Mouse (Mus musculus) megakaryocyte, embryonic 14.5 days (primary cell): ENCODE data around the gene Capg. TPM values are rescaled to one million over a fixed set of nuclear protein-coding genes. Genes with fewer than 3 reads are reported as not detected.

Experiments
- H3K27me3 ChIP-seq: replicated peaks from 2 replicates; pipeline ENCODE3; 2012; ENCODE audit warnings: inconsistent platforms
- H3K36me3 ChIP-seq: replicated peaks from 2 replicates; pipeline ENCODE3; 2012; ENCODE audit warnings: low read length, inconsistent platforms, mixed read lengths
- H3K4me1 ChIP-seq: 2 replicates; pipeline ENCODE4 v1.6.1; 2012; ENCODE audit warnings: inconsistent platforms
- H3K4me3 ChIP-seq: replicated peaks from 2 replicates; pipeline ENCODE3; 2012; ENCODE audit warnings: moderate library complexity, mild to moderate bottlenecking, inconsistent platforms
- H3K9me3 ChIP-seq: 2 replicates; pipeline ENCODE4 v1.6.1; 2012; ENCODE audit warnings: inconsistent platforms
- FLI1 ChIP-seq: IDR thresholded peaks from 2 replicates; pipeline ENCODE4 v1.6.1; 2012; ENCODE audit warnings: low read length, inconsistent platforms, mixed read lengths
- GATA1 ChIP-seq: IDR thresholded peaks from 3 replicates; pipeline ENCODE4 v1.6.1; 2012; ENCODE audit warnings: mixed read lengths, low read length, inconsistent platforms, borderline replicate concordance
- polyA plus RNA-seq: library from polyadenylated mRNA; stranded (reverse); fragments of >175 nt; gene quantifications from 2 replicates; pipeline ENCODE4 v1.2.3, GENCODE M21; 2012; ENCODE audit warnings: low replicate concordance; ENCODE audit not compliant: insufficient read depth

Gene Capg
- polyA plus RNA-seq, 1 experiment = 140 TPM

DNA sequence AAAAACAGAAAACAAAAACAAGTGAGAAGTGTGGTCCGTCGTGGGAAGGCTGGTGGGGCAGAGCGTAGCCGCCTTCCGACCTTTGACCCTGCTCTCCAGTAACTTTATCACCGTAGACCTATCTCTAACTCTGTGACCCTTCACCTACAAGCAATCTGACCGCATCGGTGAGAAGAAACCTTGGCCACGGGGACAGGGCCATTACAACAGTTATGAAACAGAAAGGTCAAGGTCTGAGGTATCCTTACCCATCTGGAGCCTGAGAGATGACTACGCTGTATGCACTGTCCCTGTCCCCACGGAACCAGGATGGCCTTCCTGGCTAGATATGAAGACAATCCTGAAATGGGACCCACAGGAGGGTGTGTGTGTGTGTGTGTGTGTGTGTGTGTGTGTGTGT lies 40.0 kb downstream of the Capg start:
- TF ChIP-seq GATA1 (no peak), FLI1 (no peak)
- Histone ChIP-seq H3K4me3 (no peak overlapping the region), H3K27me3 (peaks cover 4% of the 10 kb centered on the region), H3K4me1 (peaks cover 16% of the 10 kb centered on the region), H3K9me3 (no peaks in the 10 kb centered on the region), H3K36me3 (peaks cover 57% of the 10 kb centered on the region)

DNA sequence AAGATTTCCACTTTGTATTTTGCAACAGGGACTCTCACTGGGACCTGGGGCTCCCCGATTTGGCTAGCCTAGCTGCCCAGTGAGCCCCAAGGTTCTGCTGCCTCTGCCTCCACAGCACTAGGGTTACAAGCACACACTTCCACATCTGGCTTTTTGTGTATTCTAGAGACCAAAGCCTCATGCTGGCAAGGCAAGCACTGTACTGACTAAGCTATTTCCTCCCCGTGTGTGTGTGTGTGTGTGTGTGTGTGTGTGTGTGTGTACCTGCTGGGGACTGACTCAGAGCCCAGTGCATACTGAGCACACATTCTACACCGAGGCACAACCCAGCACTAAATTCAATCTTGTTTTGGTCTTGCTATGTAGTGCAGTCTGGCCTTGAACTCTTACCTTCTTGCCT lies 42.5 kb downstream of the Capg start:
- Histone ChIP-seq H3K4me3 (no peak overlapping the region), H3K36me3 (peaks cover 52% of the 10 kb centered on the region), H3K9me3 (no peaks in the 10 kb centered on the region), H3K27me3 (peaks cover 4% of the 10 kb centered on the region), H3K4me1 (peaks cover 14% of the 10 kb centered on the region)
- TF ChIP-seq GATA1 (no peak), FLI1 (no peak)

DNA sequence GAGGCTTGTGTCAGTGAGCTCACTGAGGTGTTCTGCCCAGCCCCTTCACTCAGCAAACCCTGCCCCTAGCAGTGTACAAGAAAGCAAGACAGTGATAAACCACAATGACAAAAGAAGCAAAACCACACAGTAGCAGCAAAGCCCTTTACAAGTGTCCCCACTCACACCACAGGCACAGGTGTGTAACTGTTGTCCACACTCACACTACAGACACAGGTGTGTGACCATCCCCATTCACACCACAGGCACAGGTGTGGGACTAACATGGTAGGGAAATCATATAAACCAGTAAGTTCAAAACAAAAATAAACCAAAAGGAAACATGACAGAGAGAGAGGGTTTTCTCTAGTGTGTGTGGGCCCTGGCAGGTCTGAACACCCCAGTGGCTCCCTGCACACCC lies 44.1 kb downstream of the Capg start:
- Histone ChIP-seq H3K36me3 (peaks cover 65% of the 10 kb centered on the region), H3K4me3 (no peak overlapping the region), H3K4me1 (peaks cover 7% of the 10 kb centered on the region; the same call in 1 of the 2 replicates), H3K9me3 (no peaks in the 10 kb centered on the region), H3K27me3 (peaks cover 4% of the 10 kb centered on the region)
- no peak for TF ChIP-seq GATA1
- TF ChIP-seq FLI1 = no peak

DNA sequence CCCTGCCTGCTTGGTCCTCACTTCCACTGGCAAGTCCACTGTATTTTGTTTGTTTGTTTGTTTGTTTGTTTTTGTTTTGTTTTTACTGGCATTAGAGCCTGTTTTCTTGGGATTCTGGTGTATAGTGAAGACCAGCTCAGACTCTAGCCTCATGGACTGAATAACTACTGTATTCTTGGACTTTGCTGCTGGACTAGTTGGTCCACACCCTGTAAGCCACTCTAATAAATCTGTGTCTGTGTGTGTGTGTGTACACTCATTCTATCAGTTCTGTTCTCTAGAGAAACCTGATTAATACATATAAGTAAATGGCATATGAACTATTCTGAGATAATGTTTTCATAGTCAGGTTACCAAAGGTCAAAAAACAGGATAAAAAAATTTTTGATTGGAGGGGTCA lies 45.9 kb downstream of the Capg start:
- Histone ChIP-seq H3K27me3 (no peaks in the 10 kb centered on the region), H3K36me3 (peaks cover 67% of the 10 kb centered on the region), H3K4me1 (peaks cover 7% of the 10 kb centered on the region; the same call in 1 of the 2 replicates), H3K9me3 (no peaks in the 10 kb centered on the region), H3K4me3 (no peak overlapping the region)
- TF ChIP-seq GATA1 (no peak), FLI1 (no peak)

DNA sequence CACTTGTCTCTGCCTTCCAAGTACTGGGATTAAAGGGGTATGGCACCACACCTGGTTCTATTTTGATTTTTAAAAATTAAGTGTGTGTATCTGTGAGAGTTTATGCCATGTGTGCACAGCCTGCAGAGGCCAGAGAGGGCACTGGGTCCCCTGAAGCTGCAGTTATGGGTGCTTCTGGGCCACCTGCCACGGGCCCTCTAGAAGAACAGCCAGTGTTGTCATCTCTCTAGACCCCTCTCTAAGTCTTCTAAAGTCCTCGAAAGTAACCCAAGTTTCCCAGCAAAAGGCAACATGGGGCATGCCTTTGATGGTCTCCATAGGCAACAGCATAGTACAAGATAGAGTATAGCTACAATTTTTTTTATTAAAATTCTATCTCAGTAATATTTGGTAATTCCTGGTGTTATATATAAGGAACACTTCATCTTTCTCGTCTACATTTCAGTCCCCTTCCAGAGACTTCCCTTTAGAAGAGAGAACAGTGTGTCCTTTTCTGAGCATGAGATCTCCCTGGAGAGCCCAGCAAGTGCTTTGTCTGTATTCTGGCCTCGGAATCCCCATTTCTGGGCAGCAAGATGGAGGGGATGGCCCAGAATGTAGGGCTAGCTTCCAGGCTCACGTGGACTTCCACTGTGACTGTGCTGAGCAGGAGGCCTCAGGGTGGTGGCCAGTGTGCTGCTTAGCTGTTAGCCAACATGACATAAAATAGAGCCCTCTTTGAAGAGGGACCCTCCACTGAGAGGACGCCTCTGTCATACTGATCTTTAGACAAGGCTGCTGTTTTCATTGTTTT lies 49.0 kb downstream of the Capg start:
- Histone ChIP-seq H3K9me3 (no peaks in the 10 kb centered on the region), H3K27me3 (no peaks in the 10 kb centered on the region), H3K4me1 (peaks cover 25% of the 10 kb centered on the region), H3K36me3 (peaks cover 39% of the 10 kb centered on the region), H3K4me3 (no peak overlapping the region)
- TF ChIP-seq FLI1 = no peak
- TF ChIP-seq GATA1 = no peak

DNA sequence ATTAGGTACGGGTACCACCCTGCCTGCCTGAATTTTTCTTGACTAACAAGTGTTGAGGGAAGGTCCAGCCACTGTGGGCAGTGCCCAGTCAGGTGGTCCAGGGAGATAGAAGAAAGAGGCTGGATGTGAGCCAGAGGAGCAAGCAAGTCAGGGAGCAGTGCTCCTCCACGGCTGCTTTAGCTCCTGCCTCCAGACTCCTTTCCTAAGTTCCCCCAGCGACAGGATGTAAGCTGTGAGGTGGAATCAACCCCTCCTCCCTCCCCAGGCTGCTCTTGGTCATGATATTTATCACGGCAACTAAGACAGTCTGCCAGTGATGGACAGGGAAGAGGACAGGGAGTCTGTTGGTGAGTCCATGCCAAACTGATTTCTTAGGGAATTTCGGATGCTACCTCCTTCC lies 49.7 kb downstream of the Capg start:
- no peaks in the 10 kb centered on the region for H3K27me3 ChIP-seq
- TF ChIP-seq FLI1 = no peak
- H3K36me3 ChIP-seq = peaks cover 37% of the 10 kb centered on the region
- no peak overlapping the region for H3K4me3 ChIP-seq
- H3K9me3 ChIP-seq = no peaks in the 10 kb centered on the region
- peaks cover 27% of the 10 kb centered on the region for H3K4me1 ChIP-seq

DNA sequence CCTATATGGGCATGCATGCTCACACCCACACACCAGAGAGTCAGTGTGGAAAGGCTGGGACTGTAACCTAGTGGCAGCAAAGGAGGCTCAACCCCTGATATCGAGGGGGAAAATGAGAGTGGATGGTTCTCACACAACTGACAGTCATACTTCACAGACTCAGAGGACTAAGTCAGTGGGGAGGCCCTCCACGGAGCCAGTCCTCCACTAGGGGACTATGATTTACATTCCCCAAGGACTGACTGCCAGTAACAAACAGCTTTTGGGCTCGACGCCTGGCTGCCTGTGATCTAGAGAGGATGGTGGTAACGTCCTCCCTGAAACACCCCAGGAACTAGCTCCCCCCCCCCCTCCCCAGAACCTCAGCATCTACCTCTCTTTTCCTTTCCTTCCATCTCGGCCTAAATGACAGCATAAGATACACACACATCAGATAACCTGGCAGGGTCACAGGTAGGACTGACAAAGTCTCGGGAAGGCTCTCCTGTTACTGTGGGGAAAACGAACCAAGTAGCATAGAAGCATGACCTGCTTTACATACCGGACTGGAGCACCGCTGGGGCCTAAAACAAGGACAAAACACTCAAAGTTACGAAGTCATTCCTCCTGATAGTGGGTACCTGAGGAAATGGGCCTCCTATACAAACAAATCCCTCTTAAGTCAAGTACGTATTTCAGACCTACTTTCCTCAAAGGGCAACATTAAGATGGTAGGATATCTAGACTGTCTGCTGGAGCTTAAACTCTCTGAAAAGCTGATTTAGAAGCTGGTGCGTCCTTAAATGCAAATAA lies 53.1 kb downstream of the Capg start:
- peak overlapping the region; percentile 98 for H3K4me3 ChIP-seq

DNA sequence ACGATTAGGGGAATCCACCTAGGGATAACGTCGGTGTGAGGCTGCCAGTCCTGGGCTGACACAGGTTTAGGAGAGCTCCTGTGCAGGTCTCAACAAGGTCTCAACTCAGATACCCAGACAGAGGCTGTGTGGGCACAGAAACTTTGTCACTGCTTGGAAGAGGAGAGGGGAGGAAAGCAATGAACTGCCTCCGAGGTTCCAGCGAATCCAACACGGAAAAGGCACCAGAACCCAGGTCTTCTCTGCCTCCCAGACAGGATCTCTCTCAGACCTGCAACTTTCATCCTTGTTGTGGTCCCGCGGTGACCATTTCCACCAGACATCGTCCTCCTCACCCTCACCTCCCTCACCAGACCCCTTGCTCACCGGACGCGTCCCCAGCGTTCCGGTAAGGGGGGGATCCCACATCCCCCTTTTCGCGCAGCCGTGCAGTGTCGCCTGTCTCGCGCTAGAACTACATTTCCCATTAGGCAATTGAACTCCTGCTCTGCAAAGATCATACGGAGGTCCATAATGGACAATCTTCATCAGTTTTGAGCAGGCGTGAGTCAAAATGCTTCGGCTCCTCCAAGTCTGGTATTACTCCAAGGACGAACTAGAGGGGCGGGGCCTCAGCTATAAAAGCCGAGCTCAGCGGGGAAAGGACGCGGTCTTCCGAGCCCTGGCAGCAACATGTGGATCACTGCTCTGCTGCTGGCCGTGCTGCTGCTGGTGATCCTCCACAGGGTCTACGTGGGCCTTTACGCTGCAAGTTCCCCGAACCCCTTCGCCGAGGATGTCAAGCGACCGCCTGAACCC lies 54.0 kb downstream of the Capg start, which contains the start of the genes Elmod3 and Retsat:
Gene Elmod3 (minus strand): TSS at position 458 of the 798 bp plus-strand sequence.
Gene Retsat (plus strand): TSS at position 520 of the 798 bp plus-strand sequence.
- Histone ChIP-seq H3K4me1 (peaks cover 49% of the 10 kb centered on the region), H3K27me3 (no peaks in the 10 kb centered on the region), H3K36me3 (peaks cover 38% of the 10 kb centered on the region), H3K9me3 (no peaks in the 10 kb centered on the region), H3K4me3 (peak within 1 kb of the TSS; percentile 98)
- no peak for TF ChIP-seq FLI1
- no peak for TF ChIP-seq GATA1

More for the DNA sequence above, 53.1 kb downstream of the Capg start:
- Histone ChIP-seq H3K9me3 (no peaks in the 10 kb centered on the region), H3K27me3 (no peaks in the 10 kb centered on the region), H3K4me1 (peaks cover 47% of the 10 kb centered on the region), H3K36me3 (peaks cover 37% of the 10 kb centered on the region)
- no peak for TF ChIP-seq FLI1
- TF ChIP-seq GATA1 = no peak

DNA sequence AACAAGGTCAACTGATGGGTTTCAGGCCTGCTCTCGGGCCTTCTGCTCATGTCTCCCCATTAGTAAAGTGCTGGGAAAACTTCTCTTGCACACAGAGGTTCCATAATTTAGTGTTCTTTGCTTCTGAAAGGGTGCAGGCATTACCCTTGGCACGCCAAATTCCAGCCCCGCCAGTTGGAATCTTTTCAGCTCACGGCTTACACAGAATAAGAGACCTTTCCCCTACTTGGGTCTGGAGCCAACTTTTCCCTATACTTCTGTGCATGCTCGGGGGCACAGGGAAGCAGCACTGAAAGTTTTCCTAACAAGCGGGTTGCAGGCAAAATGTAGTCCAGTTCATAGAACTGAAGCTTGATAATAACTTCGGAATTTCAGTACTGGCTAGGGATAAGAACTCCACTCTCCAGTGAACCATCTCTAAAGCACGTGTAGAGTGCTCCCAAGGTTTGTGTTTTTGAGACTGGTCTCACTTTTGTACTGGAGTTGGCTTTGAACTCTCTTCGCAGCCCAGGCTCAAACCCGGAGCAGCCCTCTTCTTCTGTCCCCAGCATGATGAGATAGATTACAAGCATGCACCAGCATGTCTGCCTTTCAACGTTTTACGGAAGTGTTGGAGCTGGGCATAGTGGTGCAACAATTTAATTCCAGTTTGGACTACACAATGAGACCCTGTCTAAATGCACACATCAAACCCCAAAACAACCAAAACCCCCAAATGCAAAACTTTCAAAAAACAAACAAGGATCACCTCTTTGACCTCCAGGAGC lies 54.8 kb downstream of the Capg start:
- TF ChIP-seq GATA1 (no peak), FLI1 (no peak)
- Histone ChIP-seq H3K4me3 (peak overlapping the region; percentile 98), H3K9me3 (no peaks in the 10 kb centered on the region), H3K36me3 (peaks cover 39% of the 10 kb centered on the region), H3K4me1 (peaks cover 58% of the 10 kb centered on the region), H3K27me3 (no peaks in the 10 kb centered on the region)
